Mouse (Mus musculus) E14TG2a.4 (cell line): ENCODE measurements around the gene Als2cl.

ENCODE experiments used
- CTCF ChIP-seq: conservative IDR thresholded peaks from 2 replicates; pipeline ENCODE4 v1.5.1; 2014; ENCODE audit warnings: low read length
- NANOG ChIP-seq: IDR thresholded peaks from 2 replicates; pipeline ENCODE4 v1.6.1; 2014; ENCODE audit warnings: borderline replicate concordance, low read length, mixed read lengths
- POU5F1 ChIP-seq: IDR thresholded peaks from 2 replicates; pipeline ENCODE4 v1.6.1; 2014; ENCODE audit warnings: low read length, borderline replicate concordance

DNA sequence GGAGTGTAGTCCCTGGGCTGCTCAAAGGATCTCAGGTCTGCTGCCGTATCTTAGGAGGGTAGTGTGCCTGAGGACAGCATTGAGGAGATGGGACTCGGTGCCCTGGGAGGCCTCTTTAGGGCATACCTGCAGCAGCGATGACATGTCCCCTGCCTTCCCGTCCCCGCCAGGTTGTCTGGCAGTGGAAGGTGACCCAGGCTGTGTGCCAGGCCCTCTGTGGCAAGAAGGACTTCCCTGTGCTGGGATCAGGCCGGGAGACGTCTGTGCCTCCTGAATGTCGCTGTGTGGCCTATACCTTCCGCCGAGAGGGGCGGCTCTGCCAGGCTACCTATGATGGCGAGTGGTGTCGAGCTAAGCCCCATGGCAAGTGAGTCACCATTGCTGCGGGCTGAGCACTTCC is 9.3 kb downstream of the Als2cl start:
- TF ChIP-seq CTCF (no peak), NANOG (no peak), POU5F1 (no peak)
